Mouse (Mus musculus) T-helper 1 cell (primary cell): ENCODE data around the gene Gas6.

Source experiments
- in situ Hi-C: fragments of 300-600 bp; cut with MboI, MseI; formaldehyde crosslinking; loops from one replicate; pipeline ENCODE4 v1.15.1; 2025; ENCODE audit warnings: high pct_unique_total_duplicates

Gene Gas6

GRCm38 (mm10) chr8:13506849-13507248 is 12.6 kb upstream of the Gas6 start:
- in situ Hi-C loops: no loop called here

GRCm38 (mm10) chr8:13504894-13505674 is 10.8 kb upstream of the Gas6 start:
- in situ Hi-C loops: no loop called here

GRCm38 (mm10) chr8:13503936-13504606 is 9.8 kb upstream of the Gas6 start:
- in situ Hi-C loops: no loop called here

GRCm38 (mm10) chr8:13501221-13501620 is 6.9 kb upstream of the Gas6 start:
- in situ Hi-C loops: no loop called here

GRCm38 (mm10) chr8:13493011-13493410 is 1.3 kb downstream of the Gas6 start:
- in situ Hi-C loops: no loop called here

GRCm38 (mm10) chr8:13492198-13492995 is 1.9 kb downstream of the Gas6 start:
- in situ Hi-C loops: no loop called here

- in situ Hi-C loops: no loop called here
These were observed 2.7 kb downstream of the Gas6 start for GRCm38 (mm10) chr8:13491491-13492010.

- in situ Hi-C loops: no loop called here
These were observed 4.0 kb downstream of the Gas6 start for GRCm38 (mm10) chr8:13489986-13490910.

GRCm38 (mm10) chr8:13489351-13489750 is 4.9 kb downstream of the Gas6 start:
- in situ Hi-C loops: no loop called here

- in situ Hi-C loops: no loop called here
These were observed 11.1 kb downstream of the Gas6 start for GRCm38 (mm10) chr8:13483191-13483590.

GRCm38 (mm10) chr8:13482101-13482801 is 12.0 kb downstream of the Gas6 start:
- in situ Hi-C loops: no loop called here

- in situ Hi-C loops: no loop called here
These were observed 12.7 kb downstream of the Gas6 start for GRCm38 (mm10) chr8:13481596-13481995.

- in situ Hi-C loops: no loop called here
These were observed 13.2 kb downstream of the Gas6 start for GRCm38 (mm10) chr8:13481089-13481554.

- in situ Hi-C loops: no loop called here
These were observed 18.4 kb downstream of the Gas6 start for GRCm38 (mm10) chr8:13475892-13476291.

- in situ Hi-C loops: no loop called here
These were observed 22.0 kb downstream of the Gas6 start for GRCm38 (mm10) chr8:13472284-13472683.

GRCm38 (mm10) chr8:13471484-13471883 is 22.8 kb downstream of the Gas6 start:
- in situ Hi-C loops: no loop called here

- in situ Hi-C loops: no loop called here
These were observed 25.6 kb downstream of the Gas6 start for GRCm38 (mm10) chr8:13468737-13469136.

- in situ Hi-C loops: no loop called here
These were observed 27.3 kb downstream of the Gas6 start for GRCm38 (mm10) chr8:13466989-13467388.

- in situ Hi-C loops: no loop called here
These were observed 29.0 kb downstream of the Gas6 start for GRCm38 (mm10) chr8:13465324-13465723.

GRCm38 (mm10) chr8:13462392-13462791 is 31.9 kb downstream of the Gas6 start:
- in situ Hi-C loops: no loop called here
